Mouse (Mus musculus): Measurements from ENCODE around the gene Stat1.

GRCm38 (mm10) chr1:52117777-52118176 lies 1.5 kb upstream of the Stat1 start:
- TF ChIP-seq CTCF (conservative IDR thresholded peaks at IDR 0.05; ENCODE audit: insufficient read depth, insufficient read length, low read depth, low read length): no peak
- no peak for TF ChIP-seq POLR2A (IDR thresholded peaks at IDR 0.05; ENCODE audit: low read depth, low read length)
